Comparison of ENCODE assay signal across 22 mouse cellular contexts in genomic region chr8:9207505-9208051, GRCm38 (mm10).
DNase-seq lines count a peak whose midpoint lies in the region; ATAC-seq and TF ChIP-seq lines count a peak whose summit lies in the region.
"Had no signal": no experiment of that assay in that cellular context is flagged by ENCODE, and none has a peak within 500 bp of the region (broad histone marks: within the 10 kb centered on the region; RNA-seq: fewer than 3 reads in every experiment).

No protein-coding gene starts in this region.

- no peak for TF ChIP-seq CTCF in kidney, postnatal 0 days (IDR thresholded peaks at IDR 0.05; ENCODE audit: low read depth)
- TF ChIP-seq CTCF in ES-Bruce4 (IDR thresholded peaks at IDR 0.05; ENCODE audit: low read depth, low read length) = no peak

- no peaks in the 10 kb centered on the region for H3K27me3 ChIP-seq in forebrain, embryonic 12.5 days
- H3K27me3 ChIP-seq in forebrain, embryonic 13.5 days = no peaks in the 10 kb centered on the region
- H3K27me3 ChIP-seq in kidney, postnatal 0 days (ENCODE audit: insufficient read depth, low read length) = no peaks in the 10 kb centered on the region
- H3K27me3 ChIP-seq in ES-Bruce4 (ENCODE audit: control insufficient read depth, insufficient read depth, low read length, poor library complexity, severe bottlenecking) = no peaks in the 10 kb centered on the region; the same call in 1 of the 2 replicates
- no peaks in the 10 kb centered on the region for H3K27me3 ChIP-seq in midbrain, embryonic 15.5 days (replicated peaks)

- ATAC-seq in forebrain, embryonic 12.5 days (ENCODE audit: low FRiP score) = peak; percentile 6; the same call in 1 of the 2 replicates
- no peak for ATAC-seq in forebrain, embryonic 13.5 days
- 0 out of 2 replicates have a peak, but pooled peaks have one; percentile 13 for ATAC-seq in kidney, postnatal 0 days (replicated peaks; ENCODE audit: low FRiP score, low read depth)
- 0 out of 2 replicates have a peak, but pooled peaks have one; percentile 39 for ATAC-seq in midbrain, embryonic 15.5 days (replicated peaks)
- ATAC-seq: activated CD4-positive, CD25-positive, alpha-beta regulatory T cell, adult 4 months; liver, postnatal 0 days; Patski had no signal

- no peaks in the 10 kb centered on the region for H3K36me3 ChIP-seq in forebrain, embryonic 12.5 days (replicated peaks)
- no peaks in the 10 kb centered on the region for H3K36me3 ChIP-seq in forebrain, embryonic 13.5 days (ENCODE audit: poor library complexity, severe bottlenecking)
- H3K36me3 ChIP-seq in kidney, postnatal 0 days (ENCODE audit: insufficient read depth, low read length) = no peaks in the 10 kb centered on the region
- H3K36me3 ChIP-seq in ES-Bruce4 (ENCODE audit: control insufficient read depth, insufficient read depth, low read length, poor library complexity, severe bottlenecking) = no peaks in the 10 kb centered on the region
- H3K36me3 ChIP-seq in midbrain, embryonic 15.5 days (replicated peaks) = no peaks in the 10 kb centered on the region
- H3K36me3 ChIP-seq: limb, embryonic 10.5 days had no signal

- TF ChIP-seq POLR2A in ES-Bruce4 (IDR thresholded peaks at IDR 0.05; ENCODE audit: insufficient read depth, low read length) = no peak

- H3K9ac ChIP-seq in forebrain, embryonic 12.5 days = no peak overlapping the region
- H3K9ac ChIP-seq in forebrain, embryonic 13.5 days = no peak overlapping the region
- H3K9ac ChIP-seq in kidney, postnatal 0 days (ENCODE audit: low read depth, low read length) = no peak overlapping the region
- H3K9ac ChIP-seq in ES-Bruce4 (ENCODE audit: low read depth, poor library complexity, severe bottlenecking) = no peak overlapping the region
- H3K9ac ChIP-seq in midbrain, embryonic 15.5 days = no peak overlapping the region
- H3K9ac ChIP-seq: liver, postnatal 0 days had no signal

- no peaks in the 10 kb centered on the region for H3K9me3 ChIP-seq in forebrain, embryonic 12.5 days
- no peaks in the 10 kb centered on the region for H3K9me3 ChIP-seq in forebrain, embryonic 13.5 days (replicated peaks)
- H3K9me3 ChIP-seq in kidney, postnatal 0 days (replicated peaks; ENCODE audit: low read length) = no peaks in the 10 kb centered on the region
- H3K9me3 ChIP-seq in ES-Bruce4 (replicated peaks; ENCODE audit: control insufficient read depth, insufficient read depth, low read length, poor library complexity, severe bottlenecking) = no peaks in the 10 kb centered on the region
- H3K9me3 ChIP-seq in midbrain, embryonic 15.5 days = no peaks in the 10 kb centered on the region
- H3K9me3 ChIP-seq: limb, embryonic 10.5 days had no signal

- 95% methylated on average over 31 of the region's 31 CpGs for WGBS in forebrain, embryonic 12.5 days
- 96% methylated on average over 31 of the region's 31 CpGs for WGBS in forebrain, embryonic 13.5 days
- 94% methylated on average over 31 of the region's 31 CpGs for WGBS in kidney, postnatal 0 days
- WGBS in midbrain, embryonic 15.5 days = 95% methylated on average over 31 of the region's 31 CpGs

- H3K4me1 ChIP-seq in forebrain, embryonic 12.5 days = peaks cover 7% of the 10 kb centered on the region; the same call in 1 of the 2 replicates
- peaks cover 16% of the 10 kb centered on the region for H3K4me1 ChIP-seq in forebrain, embryonic 13.5 days
- H3K4me1 ChIP-seq in kidney, postnatal 0 days (replicated peaks; ENCODE audit: insufficient read depth, low read length) = no peaks in the 10 kb centered on the region
- H3K4me1 ChIP-seq in ES-Bruce4 (ENCODE audit: control insufficient read depth, insufficient read depth, low read length) = peaks cover 2% of the 10 kb centered on the region
- H3K4me1 ChIP-seq in midbrain, embryonic 15.5 days = no peaks in the 10 kb centered on the region

- DNase-seq in kidney, postnatal 0 days (ENCODE audit: low spot score) = no peak
- DNase-seq in kidney, postnatal 25 days = no peak
- DNase-seq in layer of hippocampus, postnatal 25 days (ENCODE audit: extremely low spot score in 1 of 2, low spot score in 1 of 2) = no peak
- DNase-seq: adrenal gland, postnatal 14 days; B cell, adult 2 months; cerebellum, adult 11 months; cerebellum, postnatal 14 days; gastrocnemius, adult 2 months; heart, postnatal 4 days; kidney, adult 18-20 months; kidney, postnatal 36 days; liver, postnatal 0 days; lung, postnatal 4 days; retina, postnatal 1 day; thymus, adult 2 months had no signal

- H3K4me2 ChIP-seq in forebrain, embryonic 12.5 days = no peak overlapping the region
- no peak overlapping the region for H3K4me2 ChIP-seq in forebrain, embryonic 13.5 days
- no peak overlapping the region for H3K4me2 ChIP-seq in kidney, postnatal 0 days (ENCODE audit: low read length)
- H3K4me2 ChIP-seq in midbrain, embryonic 15.5 days = no peak overlapping the region

- no peak for TF ChIP-seq EP300 in ES-Bruce4 (IDR thresholded peaks at IDR 0.05; ENCODE audit: insufficient read depth, low read depth, low read length)

- no peak overlapping the region for H3K27ac ChIP-seq in forebrain, embryonic 12.5 days
- no peak overlapping the region for H3K27ac ChIP-seq in forebrain, embryonic 13.5 days
- no peak overlapping the region for H3K27ac ChIP-seq in kidney, postnatal 0 days
- no peak overlapping the region for H3K27ac ChIP-seq in ES-Bruce4 (ENCODE audit: insufficient read depth, low read length)
- no peak overlapping the region for H3K27ac ChIP-seq in midbrain, embryonic 15.5 days
- H3K27ac ChIP-seq: gastrocnemius, adult 2 months; limb, embryonic 10.5 days had no signal

- H3K4me3 ChIP-seq in forebrain, embryonic 12.5 days (replicated peaks) = no peak overlapping the region
- no peak overlapping the region for H3K4me3 ChIP-seq in forebrain, embryonic 13.5 days
- no peak overlapping the region for H3K4me3 ChIP-seq in kidney, postnatal 0 days (replicated peaks; ENCODE audit: low read depth, low read length)
- H3K4me3 ChIP-seq in ES-Bruce4 (ENCODE audit: low read depth, low read length) = peak overlapping the region; percentile 38
- H3K4me3 ChIP-seq in midbrain, embryonic 15.5 days = no peak overlapping the region
- H3K4me3 ChIP-seq: gastrocnemius, adult 2 months; limb, embryonic 10.5 days had no signal
